7 mouse cellular contexts compared by ENCODE assay signal in the genomic region with DNA sequence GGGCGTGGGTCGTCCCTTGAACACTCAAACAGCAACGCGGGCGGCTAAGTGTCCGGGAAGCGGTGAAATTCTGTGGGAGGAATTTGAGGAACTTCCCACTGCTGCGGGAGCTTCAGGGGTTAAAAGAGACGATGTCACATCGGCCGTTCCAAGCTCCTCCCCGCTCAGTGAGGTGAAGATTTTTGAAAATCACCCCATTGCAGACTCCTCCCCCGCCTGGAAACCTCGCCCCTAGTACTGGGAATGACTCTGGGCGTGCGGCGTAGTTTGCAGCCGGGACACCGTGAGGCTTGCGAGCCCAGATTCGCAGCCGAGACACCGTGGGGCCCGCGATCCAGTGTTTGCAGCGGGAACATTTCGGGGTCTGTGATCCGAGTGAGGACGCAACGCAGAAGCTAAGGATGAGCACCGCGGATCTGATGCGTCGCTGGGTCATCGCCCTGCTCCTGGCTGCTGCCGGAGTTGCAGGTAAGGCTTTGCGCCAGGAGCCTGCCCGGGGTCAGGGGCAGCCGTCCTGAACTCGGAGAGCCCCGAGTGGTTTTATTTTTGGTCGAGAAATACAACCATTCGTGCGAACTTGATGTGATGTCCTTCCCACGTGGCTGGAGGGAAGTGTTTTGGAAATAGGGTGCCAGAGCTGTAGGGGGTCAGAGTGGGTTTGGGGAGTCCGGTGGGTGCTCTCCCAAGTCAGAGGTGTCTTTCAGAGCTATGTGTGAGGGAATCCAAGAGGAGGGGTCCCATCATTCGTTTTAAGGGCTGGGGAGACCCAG. TPM values are rescaled to one million over a fixed set of nuclear protein-coding genes. Genes with fewer than 3 reads are reported as not detected.
DNase-seq lines count a peak whose midpoint lies in the region; ATAC-seq and TF ChIP-seq lines count a peak whose summit lies in the region.

A gene (plus strand): TSS at position 107 of the 770 bp plus-strand sequence.

- H3K27me3 ChIP-seq in embryonic facial prominence, embryonic 11.5 days (ENCODE audit: control insufficient read depth, insufficient read depth, low read length), result no peaks in the 10 kb centered on the region
- H3K27me3 ChIP-seq in limb, embryonic 11.5 days (ENCODE audit: control insufficient read depth, insufficient read depth, low read length), result no peaks in the 10 kb centered on the region
- no peaks in the 10 kb centered on the region for H3K27me3 ChIP-seq in midbrain, embryonic 14.5 days (ENCODE audit: control insufficient read depth, insufficient read depth, low read length)
- no peaks in the 10 kb centered on the region for H3K27me3 ChIP-seq in spleen, adult 2 months (ENCODE audit: control insufficient read depth, insufficient read depth, low read length)

- DNase-seq in adrenal gland, postnatal 14 days, result peak; percentile 93
- peak; percentile 95 for DNase-seq in embryonic facial prominence, embryonic 11.5 days (ENCODE audit: low spot score)
- DNase-seq in heart, adult 11 months, result peak; percentile 98
- DNase-seq in kidney, adult 18-20 months, result peak; percentile 85
- DNase-seq in limb, embryonic 11.5 days (ENCODE audit: low spot score), result peak; percentile 90
- peak; percentile 89 for DNase-seq in midbrain, embryonic 14.5 days
- DNase-seq in spleen, adult 2 months (ENCODE audit: low read depth in 1 of 2, low spot score in 2 of 2), result peak; percentile 27 to 51

- H3K4me1 ChIP-seq in embryonic facial prominence, embryonic 11.5 days (ENCODE audit: control insufficient read depth, insufficient read depth, low read length), result peaks cover 3% of the 10 kb centered on the region; the same call in 1 of the 2 replicates
- H3K4me1 ChIP-seq in limb, embryonic 11.5 days (ENCODE audit: control insufficient read depth, insufficient read depth, low read length), result peaks cover 5% of the 10 kb centered on the region
- peaks cover 23% of the 10 kb centered on the region for H3K4me1 ChIP-seq in midbrain, embryonic 14.5 days (ENCODE audit: control insufficient read depth, insufficient read depth, low read length)
- H3K4me1 ChIP-seq in spleen, adult 2 months (ENCODE audit: control insufficient read depth, insufficient read depth, insufficient read length), result no peaks in the 10 kb centered on the region; the same call in 1 of the 2 replicates

- TF ChIP-seq POLR2A in spleen, adult 2 months (IDR thresholded peaks at IDR 0.05; ENCODE audit: low read depth, low read length), result peak; percentile 10; the same call in 1 of the 2 replicates

- H3K4me2 ChIP-seq in embryonic facial prominence, embryonic 11.5 days (ENCODE audit: low read depth, low read length), result peak within 1 kb of the TSS; percentile 59
- H3K4me2 ChIP-seq in limb, embryonic 11.5 days (ENCODE audit: low read depth, severe bottlenecking), result peak within 1 kb of the TSS; percentile 66
- H3K4me2 ChIP-seq in midbrain, embryonic 14.5 days (ENCODE audit: low read length), result peak within 1 kb of the TSS; percentile 90

- TF ChIP-seq CTCF in spleen, adult 2 months (IDR thresholded peaks at IDR 0.05; ENCODE audit: extremely low read depth, insufficient read depth, insufficient read length, insufficient replicate concordance), result no peak

- ATAC-seq in embryonic facial prominence, embryonic 11.5 days (replicated peaks; ENCODE audit: insufficient number of reproducible peaks, low FRiP score, low TSS enrichment, low read depth), result peak; percentile 80
- ATAC-seq in limb, embryonic 11.5 days (ENCODE audit: insufficient number of reproducible peaks, low FRiP score, low TSS enrichment, low read depth), result peak; percentile 73
- ATAC-seq in midbrain, embryonic 14.5 days (ENCODE audit: low FRiP score, low TSS enrichment), result peak; percentile 72

- no peaks in the 10 kb centered on the region; the same call in none of the 2 replicates for H3K36me3 ChIP-seq in embryonic facial prominence, embryonic 11.5 days (replicated peaks; ENCODE audit: control insufficient read depth, insufficient read depth, low read depth, low read length)
- 0 out of 2 replicates have a peak, but pooled peaks cover 2% of the 10 kb centered on the region for H3K36me3 ChIP-seq in limb, embryonic 11.5 days (ENCODE audit: control insufficient read depth, insufficient read depth, low read length)
- H3K36me3 ChIP-seq in midbrain, embryonic 14.5 days (ENCODE audit: control insufficient read depth, insufficient read depth, low read length), result no peaks in the 10 kb centered on the region
- no peaks in the 10 kb centered on the region for H3K36me3 ChIP-seq in spleen, adult 2 months (ENCODE audit: control insufficient read depth, insufficient read depth, low read length)

- H3K4me3 ChIP-seq in embryonic facial prominence, embryonic 11.5 days (ENCODE audit: low read depth, low read length), result peak within 1 kb of the TSS; percentile 75
- H3K4me3 ChIP-seq in limb, embryonic 11.5 days (ENCODE audit: low read depth, low read length), result peak within 1 kb of the TSS; percentile 79
- H3K4me3 ChIP-seq in midbrain, embryonic 14.5 days (replicated peaks; ENCODE audit: low read depth, low read length), result peak within 1 kb of the TSS; percentile 63
- peak within 1 kb of the TSS; percentile 85 for H3K4me3 ChIP-seq in spleen, adult 2 months (ENCODE audit: extremely low read depth, insufficient read depth, insufficient read length)

- H3K27ac ChIP-seq in embryonic facial prominence, embryonic 11.5 days (replicated peaks; ENCODE audit: low read depth, low read length), result peak within 1 kb of the TSS; percentile 93
- peak within 1 kb of the TSS; percentile 89 for H3K27ac ChIP-seq in limb, embryonic 11.5 days (replicated peaks; ENCODE audit: low read depth, low read length)
- peak within 1 kb of the TSS; percentile 89 for H3K27ac ChIP-seq in midbrain, embryonic 14.5 days (replicated peaks; ENCODE audit: low read depth, low read length)
- peak within 1 kb of the TSS; percentile 68 for H3K27ac ChIP-seq in spleen, adult 2 months (ENCODE audit: insufficient read depth, low read length)

- WGBS in embryonic facial prominence, embryonic 11.5 days, result under 1% methylated on average over 47 of the region's 47 CpGs
- 0% methylated on average over 47 of the region's 47 CpGs for WGBS in limb, embryonic 11.5 days
- under 1% methylated on average over 47 of the region's 47 CpGs for WGBS in midbrain, embryonic 14.5 days
- under 1% methylated on average over 47 of the region's 47 CpGs for WGBS in spleen, adult 2 months

- H3K9ac ChIP-seq in embryonic facial prominence, embryonic 11.5 days (replicated peaks; ENCODE audit: low read length), result peak within 1 kb of the TSS; percentile 79
- H3K9ac ChIP-seq in limb, embryonic 11.5 days (ENCODE audit: low read length), result peak within 1 kb of the TSS; percentile 74
- peak within 1 kb of the TSS; percentile 60 for H3K9ac ChIP-seq in midbrain, embryonic 14.5 days (replicated peaks; ENCODE audit: low read length)

- H3K9me3 ChIP-seq in embryonic facial prominence, embryonic 11.5 days (replicated peaks; ENCODE audit: control insufficient read depth, low read length), result no peaks in the 10 kb centered on the region
- no peaks in the 10 kb centered on the region for H3K9me3 ChIP-seq in limb, embryonic 11.5 days (ENCODE audit: control insufficient read depth, low read length)
- H3K9me3 ChIP-seq in midbrain, embryonic 14.5 days (ENCODE audit: control insufficient read depth, low read length), result no peaks in the 10 kb centered on the region

RNA-seq across cellular contexts. Expression of the gene that starts here (rescaled TPM):
- 42.6 and 60.4 TPM in 2 replicates for total RNA-seq in adrenal gland, postnatal 14 days (2021)
- polyA plus RNA-seq in embryonic facial prominence, embryonic 11.5 days (2014; fragmentation: Nextera tagmentation; extraction: Ambion mirVana), result 14.7 and 15.0 TPM in 2 replicates
- polyA plus RNA-seq in limb, embryonic 11.5 days (2014; fragmentation: Nextera tagmentation; extraction: Ambion mirVana), result 15.2 and 23.2 TPM in 2 replicates
- polyA plus RNA-seq in midbrain, embryonic 14.5 days (2014; fragmentation: Nextera tagmentation; extraction: Ambion mirVana), result 8.2 and 9.4 TPM in 2 replicates
- 19.4 and 23.6 TPM in 2 replicates for polyA plus RNA-seq in spleen, adult 2 months (2012; rRNA removed)

Comparison
In these comparisons a context has a peak if more than half of its experiments do, and no peak if none do; other contexts are left out.
1. Peak in every context shown above with its lines: DNase-seq, ATAC-seq, H3K4me3 ChIP-seq and H3K27ac ChIP-seq.
2. DNase-seq: peak in every context shown above with its lines; median percentile 98 in heart, adult 11 months; 95 in embryonic facial prominence, embryonic 11.5 days; 93 in adrenal gland, postnatal 14 days; 90 in limb, embryonic 11.5 days; 89 in midbrain, embryonic 14.5 days; 85 in kidney, adult 18-20 months; 39 in spleen, adult 2 months.